Mouse (Mus musculus) lung, postnatal 14 days (tissue): ENCODE measurements around the gene Ccn2.
A peak's percentile ranks its signal among the peaks of the same experiment; 100 is the strongest.
"Not testable (repeated sequence)": the region's sequence is repeated elsewhere in the genome, so short reads cannot be mapped to it uniquely, and the experiment has no call there.

Experiments
- DNase-seq: peaks from one replicate; pipeline ENCODE4 v3.0.0; 2021

Ccn2 gene

DNA sequence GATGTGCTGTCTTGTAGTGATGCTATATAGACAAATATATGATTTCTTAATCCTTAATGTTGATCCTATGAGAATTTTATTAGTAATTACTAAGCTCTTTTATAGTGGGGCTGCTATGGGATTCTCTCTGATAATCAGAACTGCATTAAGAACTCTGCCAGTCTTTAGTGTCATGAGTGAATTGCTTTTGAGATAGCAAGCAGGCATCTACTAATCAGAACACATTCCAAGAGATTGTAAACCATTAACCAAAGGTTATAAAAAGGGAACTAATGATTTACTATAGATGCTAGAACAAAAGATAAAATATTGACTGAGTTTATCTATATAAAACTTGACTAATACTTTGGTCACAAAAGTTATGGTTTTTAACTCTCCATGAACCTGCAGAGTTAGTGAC is 8.5 kb downstream of the Ccn2 start:
- no peak for DNase-seq

DNA sequence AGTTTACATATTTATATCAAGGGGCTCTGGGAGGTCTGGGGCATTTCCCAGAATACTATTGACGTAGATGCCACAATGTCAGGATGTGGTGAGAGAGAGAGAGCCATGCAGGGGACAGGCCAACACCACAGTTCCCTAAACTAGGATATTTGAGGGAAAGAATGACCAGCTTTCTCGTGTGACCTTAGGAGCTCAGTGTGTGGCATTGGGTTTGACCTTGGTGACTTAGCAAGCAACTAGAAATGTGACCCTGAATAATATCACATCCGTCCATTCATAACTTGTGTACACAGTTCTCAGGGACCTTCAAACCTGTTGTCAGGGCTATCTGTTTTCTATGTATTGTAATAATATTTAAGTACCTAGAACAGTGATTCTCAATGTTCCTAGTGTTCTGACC is 13.9 kb downstream of the Ccn2 start:
- DNase-seq: no peak

DNA sequence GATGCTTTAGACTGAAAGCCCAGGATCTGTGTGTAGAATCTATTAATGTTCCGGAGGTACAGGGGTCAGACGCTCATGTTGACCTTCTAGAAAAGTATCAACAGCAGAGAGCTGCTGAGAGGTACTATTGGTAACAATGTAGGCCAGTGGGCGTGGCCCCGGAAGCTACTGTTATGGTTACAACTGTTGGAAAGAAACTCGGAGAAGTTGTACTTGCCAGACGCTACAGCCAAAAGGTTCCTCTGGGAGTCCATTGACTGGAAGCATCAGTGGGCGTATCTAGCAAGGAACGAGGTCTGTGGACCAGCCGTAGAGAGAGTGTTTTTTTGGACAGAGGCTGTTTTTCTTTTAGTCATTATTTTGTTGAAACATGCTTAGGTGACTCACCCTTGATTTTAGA is 14.5 kb downstream of the Ccn2 start:
- no peak for DNase-seq

DNA sequence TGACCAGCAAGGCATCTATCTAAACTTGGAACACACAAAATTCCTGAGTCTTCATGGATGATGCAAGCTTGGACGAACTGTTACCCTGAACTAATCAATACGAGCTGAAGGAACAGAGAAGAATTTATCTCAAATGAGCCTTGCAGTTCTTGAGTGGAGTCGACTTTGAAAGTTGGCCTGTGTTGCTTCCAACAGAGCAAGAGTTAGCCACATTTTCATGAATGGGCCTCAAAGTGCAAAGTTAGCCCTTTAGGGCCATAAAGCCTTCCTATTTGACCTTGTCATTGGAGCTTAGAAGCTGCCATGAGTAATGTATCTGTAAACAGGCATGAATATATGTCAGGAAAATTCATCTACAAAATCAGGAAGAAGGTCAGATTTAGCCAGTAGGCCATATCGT is 19.5 kb downstream of the Ccn2 start:
- DNase-seq: no peak

DNA sequence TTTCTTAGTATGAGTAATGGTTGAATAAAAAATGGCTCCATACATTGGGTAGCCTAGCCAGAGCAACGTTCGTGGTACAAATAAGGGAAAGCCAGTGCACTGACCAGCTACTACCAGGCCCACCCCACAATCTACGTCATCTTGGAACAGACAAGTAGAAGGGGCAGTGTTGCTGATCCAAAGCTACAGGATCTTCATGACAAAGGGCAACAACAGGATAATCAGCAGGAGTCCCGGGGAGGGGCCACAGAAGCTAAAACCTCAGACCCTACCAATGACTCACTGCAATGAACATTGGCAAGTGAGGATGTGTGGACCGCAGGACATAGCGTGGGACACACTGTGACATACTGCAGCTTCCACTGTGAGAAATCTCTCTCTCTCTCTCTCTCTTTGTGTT is 20.6 kb downstream of the Ccn2 start:
- no peak for DNase-seq

DNA sequence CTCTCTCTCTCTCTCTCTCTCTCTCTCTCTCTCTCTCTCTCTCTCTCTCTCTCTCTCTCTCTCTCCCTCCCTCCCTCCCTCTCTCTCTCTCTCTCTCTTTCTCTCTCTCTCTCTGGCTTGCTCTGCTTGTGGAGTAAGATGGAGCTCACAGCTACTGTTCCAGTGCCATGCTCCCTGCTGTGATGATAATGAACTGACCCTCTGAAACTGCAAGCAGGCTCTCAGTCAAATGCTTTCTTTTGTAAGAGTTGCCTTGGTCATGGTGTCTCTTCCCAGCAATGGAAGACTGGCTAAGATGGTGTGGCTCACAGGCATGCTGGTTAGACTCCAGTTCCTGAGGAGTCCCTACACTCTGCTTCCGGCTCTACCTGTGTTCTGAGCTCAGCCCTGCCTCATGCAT is 21.3 kb downstream of the Ccn2 start:
- not testable (repeated sequence) for DNase-seq

DNA sequence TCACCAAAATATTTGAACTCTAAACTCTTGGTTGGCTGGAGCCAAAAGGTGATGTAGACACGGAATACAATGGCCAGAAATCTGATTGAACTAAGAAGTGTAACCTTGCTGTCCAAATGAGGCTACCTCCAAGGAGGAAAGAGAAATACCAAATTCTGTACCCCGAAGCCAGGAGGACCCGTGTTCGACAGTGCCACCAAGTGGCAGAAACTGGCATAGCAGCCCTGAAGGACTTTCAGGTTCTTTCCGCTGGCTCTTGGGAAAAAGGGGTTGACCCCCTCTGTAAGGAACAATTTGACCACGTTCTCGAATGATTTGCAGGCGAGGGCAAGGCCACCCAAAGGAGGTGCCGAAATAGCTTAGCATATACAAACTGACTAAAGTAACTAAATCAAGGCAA is 26.3 kb downstream of the Ccn2 start:
- DNase-seq: peak; percentile 77

DNA sequence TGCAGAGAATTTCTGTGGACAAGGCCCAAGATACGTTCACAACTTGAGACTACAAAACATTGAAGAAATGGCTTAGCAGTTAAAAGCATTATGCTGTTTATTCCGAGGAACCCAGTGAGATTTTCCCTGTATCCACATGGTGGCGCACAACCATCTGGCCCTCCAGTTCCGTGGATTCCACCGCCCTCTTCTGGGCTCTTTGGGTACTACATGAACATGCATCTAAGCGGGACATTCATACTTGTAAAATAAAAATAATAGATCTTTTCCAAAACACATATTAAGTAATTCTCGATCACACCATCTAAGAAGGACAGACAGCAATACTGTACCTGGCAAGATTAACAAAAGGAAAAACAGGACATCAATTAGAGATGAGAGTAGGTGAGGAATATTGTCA is 27.3 kb downstream of the Ccn2 start:
- peak; percentile 92 for DNase-seq

DNA sequence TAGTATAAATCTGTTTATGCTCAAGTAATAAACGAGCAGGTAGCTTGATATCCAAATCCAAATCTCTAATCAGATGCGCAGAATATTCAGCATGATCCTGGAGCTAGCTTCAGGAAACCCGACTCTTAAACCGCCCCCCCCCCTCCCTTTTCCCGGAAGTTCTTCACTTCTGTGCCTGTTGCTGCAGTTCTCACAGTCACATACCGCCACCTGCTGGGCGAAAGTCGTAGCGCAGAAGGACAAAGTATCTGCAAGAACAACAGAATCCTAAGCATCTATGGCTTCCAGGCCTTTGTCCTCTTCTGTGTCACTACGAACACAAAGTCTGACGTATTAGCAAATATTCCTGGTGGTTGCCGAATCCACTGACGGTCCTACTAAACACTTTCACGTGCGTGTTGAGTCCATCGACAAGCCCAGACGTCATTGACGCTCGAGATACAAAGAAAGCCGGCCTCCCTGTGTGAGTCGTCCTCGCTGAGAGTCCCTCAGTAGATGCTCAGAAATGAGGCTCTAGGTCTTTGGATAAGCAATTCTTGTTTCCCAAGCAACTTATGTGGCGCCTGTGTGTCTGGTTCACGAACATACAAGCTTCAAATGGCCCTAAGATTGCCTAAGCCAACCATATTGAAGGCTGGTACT is 29.9 kb downstream of the Ccn2 start:
- peak; percentile 93 for DNase-seq

DNA sequence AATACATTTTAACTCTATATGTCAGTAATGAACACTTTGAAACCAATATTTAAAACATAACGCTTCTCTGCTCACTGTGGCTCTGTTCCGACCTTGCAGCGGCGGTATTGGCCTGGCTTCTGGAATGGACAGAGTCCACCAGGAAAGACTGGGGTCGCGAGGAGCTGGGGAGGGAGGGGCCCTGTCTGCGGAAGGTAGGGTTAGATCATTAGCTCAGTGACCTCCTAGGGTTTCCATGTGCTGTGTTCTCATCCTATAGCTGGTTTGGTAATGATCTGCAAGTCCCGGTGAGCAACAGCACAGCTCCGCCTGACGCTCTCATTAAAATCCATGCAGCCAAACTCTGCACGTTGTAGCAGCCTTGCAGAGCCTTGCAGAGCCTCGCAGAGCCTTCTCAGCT is 32.0 kb downstream of the Ccn2 start:
- no peak for DNase-seq

DNA sequence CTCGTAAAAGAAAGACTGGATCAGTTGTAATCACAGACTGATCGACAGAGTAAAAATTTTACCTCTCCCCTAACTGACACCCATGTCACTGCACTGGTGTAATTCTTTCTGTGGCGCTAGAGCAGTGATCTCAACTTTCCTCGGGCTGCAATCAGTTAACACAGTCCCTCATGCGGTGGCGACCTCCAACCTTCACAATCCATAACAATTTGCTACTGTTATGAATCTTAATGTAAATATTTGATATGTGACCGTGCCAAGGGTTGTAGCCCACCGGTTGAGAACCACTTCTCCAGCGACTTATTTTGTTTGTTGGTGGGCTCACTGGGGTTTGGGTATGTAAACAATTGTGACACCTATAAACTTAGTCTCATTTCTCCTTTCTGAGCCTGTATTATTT is 33.2 kb downstream of the Ccn2 start:
- DNase-seq: no peak

DNA sequence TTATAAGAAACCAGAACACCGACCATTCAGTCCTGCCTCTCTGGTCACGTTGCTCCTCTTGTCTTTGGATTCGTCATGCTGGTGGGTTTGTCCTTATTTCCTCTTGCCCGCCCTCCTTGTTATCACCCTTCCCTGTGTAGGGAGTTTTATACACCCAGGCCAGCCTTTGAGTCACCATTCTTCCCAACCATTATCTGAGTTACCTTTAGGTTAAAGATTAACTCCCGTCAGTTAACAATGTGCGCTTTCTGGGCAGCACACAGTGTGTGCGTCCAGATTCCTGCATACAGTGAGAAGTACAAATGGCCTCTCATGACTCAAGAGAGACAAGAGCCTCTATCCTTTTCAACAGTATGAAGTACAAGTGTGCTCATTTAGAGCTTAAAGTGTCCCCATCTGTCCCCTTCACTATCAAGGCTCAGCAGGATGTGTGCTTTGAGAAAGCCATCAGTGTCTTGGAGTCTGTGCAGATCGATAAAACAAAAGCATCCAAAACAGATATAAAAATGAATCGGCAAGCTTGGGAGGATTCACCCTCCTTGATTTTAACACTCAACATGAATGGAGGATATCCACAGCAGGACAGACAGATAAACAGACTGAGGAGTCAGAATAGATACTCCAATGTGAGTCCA is 34.0 kb downstream of the Ccn2 start:
- DNase-seq: no peak

DNA sequence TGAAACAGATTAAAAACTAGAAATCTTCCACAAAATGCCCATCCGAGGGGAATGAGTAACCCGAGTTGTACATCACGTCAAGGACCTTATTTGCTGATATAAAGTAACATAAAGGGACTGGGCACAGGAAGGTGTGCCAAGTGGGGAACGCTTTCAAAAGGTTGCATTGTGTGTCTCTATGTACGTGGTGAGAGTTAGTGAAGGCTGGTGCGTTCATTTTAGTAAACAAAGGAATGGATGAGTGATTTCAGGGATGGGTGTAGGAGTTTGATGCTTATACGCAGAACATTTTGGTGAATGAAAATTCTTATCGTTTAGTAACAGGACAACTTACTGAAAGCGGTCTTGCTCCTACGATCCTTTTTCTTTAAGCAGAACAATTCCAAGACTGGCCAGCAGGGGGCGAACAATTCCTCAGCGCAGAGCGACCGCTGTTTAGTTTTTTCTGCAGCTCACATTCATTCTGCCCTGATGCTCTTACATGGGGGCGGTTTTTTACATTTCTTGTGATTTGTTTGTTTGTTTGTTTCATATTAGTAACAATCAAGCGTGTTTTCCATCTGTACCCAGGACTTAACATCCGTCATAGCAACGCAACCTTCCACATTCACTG is 35.3 kb downstream of the Ccn2 start:
- peak; percentile 85 for DNase-seq

DNA sequence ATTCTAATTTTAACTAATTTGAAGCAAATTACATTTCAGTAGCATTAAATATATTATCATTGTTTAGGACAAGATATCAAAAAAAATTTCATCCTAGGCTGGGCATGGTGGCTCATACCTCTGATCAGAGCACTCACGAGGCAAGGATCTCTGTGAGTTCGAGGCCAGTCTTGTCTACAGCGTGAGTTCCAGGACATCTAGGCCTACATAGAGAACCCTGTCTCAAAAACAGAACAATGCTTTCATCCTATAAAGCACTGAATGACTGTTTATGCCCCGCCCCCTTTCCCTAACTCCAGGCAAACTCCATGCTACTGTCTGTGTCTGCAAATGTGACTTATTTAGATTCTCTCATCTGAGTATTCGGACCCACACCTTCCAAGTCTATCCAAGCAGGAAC is 35.9 kb downstream of the Ccn2 start:
- no peak for DNase-seq

DNA sequence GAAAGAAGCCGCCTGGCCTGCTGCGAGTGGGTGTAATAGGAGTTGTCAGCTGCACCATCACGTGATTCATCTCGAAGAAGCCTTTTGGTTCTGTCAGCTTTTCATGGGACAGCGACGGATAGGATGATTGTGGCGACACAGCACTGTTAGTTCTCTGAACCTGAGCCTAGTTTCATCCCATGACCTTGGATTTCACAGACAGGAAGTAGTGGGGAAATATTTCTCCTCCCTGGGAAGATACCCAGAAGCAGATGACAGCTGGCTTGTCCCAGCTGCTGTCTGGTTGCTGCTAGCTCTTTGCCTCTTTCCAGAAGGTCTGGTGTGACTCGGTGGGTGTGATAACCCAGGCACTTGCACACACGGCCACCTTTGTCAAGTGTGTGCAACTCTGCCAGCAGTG is 39.0 kb downstream of the Ccn2 start:
- no peak for DNase-seq

DNA sequence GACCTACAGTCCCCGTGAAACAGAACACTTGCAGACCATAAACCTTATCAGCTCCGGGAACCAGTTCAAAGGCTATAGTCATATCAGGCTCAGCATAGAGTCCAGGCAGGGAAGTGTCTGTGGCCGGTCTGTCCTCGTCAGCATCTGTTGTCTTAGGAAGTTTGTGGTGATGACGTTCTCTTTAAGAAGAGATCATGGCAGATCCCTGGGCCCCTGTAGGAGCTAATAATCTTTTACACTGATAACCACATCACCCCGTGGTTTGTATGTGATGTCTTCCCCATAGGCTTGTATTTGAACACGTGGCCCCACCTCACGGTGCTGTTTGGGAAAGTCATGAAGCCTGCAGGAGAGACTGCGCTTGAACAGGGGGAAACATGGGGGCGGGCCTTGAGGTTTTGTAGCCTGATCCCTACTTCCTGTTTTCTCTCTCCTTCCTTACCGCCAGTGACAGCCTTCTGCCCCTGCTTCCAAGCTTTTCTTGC is 40.1 kb downstream of the Ccn2 start:
- DNase-seq: no peak

DNA sequence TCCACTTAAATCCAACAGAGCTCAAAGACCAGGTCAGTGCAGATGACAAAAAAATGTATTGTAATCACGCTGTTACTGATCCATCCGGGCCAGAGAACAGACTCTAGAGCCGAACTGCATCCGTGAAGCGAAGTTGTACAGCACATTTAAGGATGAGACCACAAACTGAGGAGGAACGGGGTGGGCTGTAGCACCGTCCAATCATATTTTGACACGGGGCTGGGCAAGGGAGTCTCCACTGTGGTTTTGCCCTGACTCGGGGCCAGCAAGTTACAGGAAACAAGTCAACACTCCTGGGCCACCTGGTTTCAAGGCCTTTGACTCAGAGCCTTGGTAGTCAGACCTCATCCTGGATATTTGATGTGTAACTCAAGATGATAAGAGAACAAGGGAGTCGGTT is 40.6 kb downstream of the Ccn2 start:
- no peak for DNase-seq

DNA sequence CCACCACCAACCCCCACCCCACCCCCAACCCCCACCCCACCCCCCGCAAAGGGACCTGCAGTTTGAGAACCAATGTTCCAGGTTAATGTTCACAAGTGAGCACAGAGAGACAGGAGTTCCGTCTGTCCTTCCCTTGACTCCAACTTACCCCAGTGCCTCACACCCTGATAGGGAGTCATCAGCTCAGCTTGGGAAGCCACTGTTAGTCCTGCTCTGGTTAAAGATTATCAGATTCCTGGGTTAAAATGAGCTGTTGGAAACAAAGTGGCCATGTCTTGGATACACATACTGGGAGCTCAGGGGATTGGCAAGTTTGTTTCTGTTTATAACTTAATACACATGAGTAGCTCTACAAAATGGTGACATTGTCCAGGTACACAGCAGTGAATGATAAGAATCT is 41.7 kb downstream of the Ccn2 start:
- no peak for DNase-seq

DNA sequence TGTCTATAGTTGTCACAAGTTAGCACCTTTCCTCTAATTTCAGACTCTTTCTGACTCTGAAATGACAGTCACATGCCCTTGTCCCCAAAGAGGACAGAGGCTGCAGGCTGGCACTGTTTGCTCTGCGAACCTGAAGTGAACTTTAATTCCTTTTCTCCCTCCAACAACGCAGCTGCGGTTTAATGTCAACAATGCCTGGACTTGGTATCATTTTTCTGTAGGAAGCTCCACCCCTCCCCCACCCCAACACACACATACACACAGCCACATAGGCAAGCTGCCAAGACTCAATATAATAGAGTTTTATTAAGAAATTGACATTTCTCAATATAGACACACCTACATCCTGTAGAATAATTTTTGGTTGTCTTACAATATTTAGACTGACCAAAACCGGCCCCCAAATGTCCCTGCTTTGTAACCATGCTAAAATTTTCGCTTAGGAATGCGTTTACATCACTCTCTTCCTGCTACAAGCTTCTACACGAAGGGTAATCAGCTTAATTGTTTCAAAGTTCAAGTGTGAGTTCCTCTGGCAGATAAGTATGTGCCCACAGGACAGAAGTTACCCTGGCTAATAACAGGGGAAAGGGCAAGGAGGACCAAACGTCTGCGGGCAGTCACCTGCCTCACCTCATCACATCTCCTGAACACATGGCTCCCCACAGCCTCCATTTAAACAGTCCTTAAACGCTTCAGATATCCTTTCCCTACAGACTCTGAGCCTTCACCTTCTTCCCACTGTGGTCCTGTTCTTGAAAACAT is 43.2 kb downstream of the Ccn2 start:
- no peak for DNase-seq

DNA sequence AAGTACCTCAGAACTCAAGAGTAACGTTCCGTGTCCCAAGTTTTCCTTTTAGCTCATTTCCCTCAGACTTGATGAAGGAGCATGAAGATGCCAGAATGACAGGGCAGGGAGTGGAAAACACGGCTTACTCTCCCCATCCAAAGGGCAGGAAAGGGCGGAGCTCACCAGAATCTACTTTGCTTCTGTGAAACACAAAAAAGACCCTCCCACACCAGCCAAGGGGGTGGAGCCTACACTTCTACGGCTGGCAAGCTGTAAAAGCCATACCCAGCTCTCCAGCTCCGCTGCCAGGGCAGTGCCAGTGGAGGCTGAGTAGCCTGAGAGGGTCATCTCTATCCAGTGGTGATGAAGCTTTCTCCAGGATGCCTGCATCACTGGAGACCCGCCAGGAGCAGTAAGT is 44.4 kb downstream of the Ccn2 start:
- DNase-seq: no peak

DNA sequence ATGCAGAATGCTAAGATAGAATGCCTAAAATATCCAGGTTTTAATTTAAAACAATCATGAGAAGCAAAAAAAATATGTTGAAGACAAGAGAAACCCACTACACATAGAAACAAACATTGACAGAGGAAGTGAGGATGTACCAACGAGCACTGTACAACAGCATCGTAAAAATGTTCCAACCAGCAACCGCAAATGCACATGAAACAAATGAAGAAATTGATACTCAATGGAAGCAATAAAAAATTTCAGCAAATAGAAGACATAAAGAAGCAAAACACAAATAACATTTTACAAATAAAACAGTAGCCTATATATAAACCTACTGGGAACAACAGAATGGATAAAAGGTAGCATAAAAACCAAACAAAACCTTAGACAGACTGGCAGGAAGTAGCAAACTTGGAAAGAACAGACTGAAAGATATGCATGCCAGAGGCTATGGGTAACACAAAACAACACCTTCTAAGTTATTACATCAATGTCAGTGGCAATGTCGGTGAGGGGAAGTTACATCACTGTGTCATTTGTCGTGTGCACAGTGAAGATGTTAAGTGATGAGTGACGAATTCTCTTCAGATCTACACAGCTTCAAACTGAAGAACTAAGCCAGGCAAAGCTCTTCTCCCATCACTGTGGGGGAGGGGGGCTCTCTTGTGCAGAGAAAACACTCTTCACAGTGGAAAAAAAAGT is 45.1 kb downstream of the Ccn2 start:
- no peak for DNase-seq

DNA sequence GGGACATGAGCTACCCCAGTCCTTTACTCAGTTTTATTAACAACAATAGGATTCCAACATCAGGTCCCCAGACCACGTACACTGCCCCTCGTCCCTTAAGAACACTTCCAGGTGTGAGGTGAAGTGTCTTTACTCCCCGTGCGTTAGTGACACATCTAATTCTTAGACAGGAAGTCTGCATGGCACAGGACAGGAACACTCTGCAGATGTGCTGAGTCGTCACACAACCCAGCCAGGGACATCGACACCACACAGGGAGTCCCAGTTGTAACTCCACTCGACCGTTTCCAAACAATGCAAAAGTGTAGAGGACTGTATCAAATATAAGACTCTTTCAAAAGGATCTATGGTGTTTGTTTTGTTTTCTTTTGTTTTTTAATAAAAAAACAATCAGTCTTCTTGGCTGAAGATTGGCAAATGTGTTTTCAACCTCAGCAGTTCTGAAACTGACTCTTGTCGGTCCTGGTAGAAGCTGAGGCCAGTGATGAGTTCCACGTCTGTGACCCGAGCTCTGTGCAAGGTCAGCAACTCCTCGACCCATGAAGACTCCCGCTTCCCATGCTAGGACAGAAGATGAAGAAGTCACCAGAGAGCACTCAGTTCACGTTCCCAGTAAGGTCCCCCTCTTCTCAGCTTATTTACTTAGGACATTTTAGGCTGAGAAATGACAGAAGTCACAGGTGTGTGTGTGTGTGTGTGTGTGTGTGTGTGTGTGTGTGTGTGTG is 46.3 kb downstream of the Ccn2 start:
- DNase-seq: no peak
